Mouse (Mus musculus) intestine, postnatal 0 days (tissue): ENCODE data around the gene Srr. TPM values are rescaled to one million over a fixed set of nuclear protein-coding genes. Genes with fewer than 3 reads are reported as not detected.

Experiments used
- ATAC-seq: fragments of 200-750 bp; cut with Nextera tagmentation; 2 replicates; pipeline ENCODE4 v1.8.0; 2017; ENCODE audit warnings: mild to moderate bottlenecking, moderate TSS enrichment, moderate library complexity
- H3K27ac ChIP-seq: fragments of 300-500 bp; sonication (generic); 2 replicates; pipeline ENCODE4 v1.5.1; 2014; ENCODE audit warnings: mild to moderate bottlenecking, low read depth, low read length, moderate library complexity
- H3K27me3 ChIP-seq: fragments of 300-500 bp; sonication (generic); replicated peaks from 2 replicates; pipeline ENCODE4 v1.6.1; 2014; ENCODE audit warnings: low read length, mixed read lengths; ENCODE audit not compliant: control insufficient read depth, insufficient read depth
- H3K36me3 ChIP-seq: fragments of 300-500 bp; sonication (generic); 2 replicates; pipeline ENCODE4 v1.6.1; 2014; ENCODE audit warnings: mild to moderate bottlenecking, moderate library complexity; ENCODE audit not compliant: control insufficient read depth, insufficient read depth
- H3K4me1 ChIP-seq: fragments of 300-500 bp; sonication (generic); replicated peaks from 2 replicates; pipeline ENCODE4 v1.6.1; 2014; ENCODE audit warnings: antibody characterized with exemption, low read length, mixed read lengths; ENCODE audit not compliant: control insufficient read depth, insufficient read depth
- H3K4me2 ChIP-seq: fragments of 300-500 bp; sonication (generic); replicated peaks from 2 replicates; pipeline ENCODE4 v1.6.1; 2014; ENCODE audit warnings: low read depth, mild to moderate bottlenecking, moderate library complexity
- H3K4me3 ChIP-seq: fragments of 300-500 bp; sonication (generic); 2 replicates; pipeline ENCODE4 v1.5.1; 2014; ENCODE audit warnings: low read depth, low read length
- H3K9ac ChIP-seq: fragments of 300-500 bp; sonication (generic); 2 replicates; pipeline ENCODE4 v1.6.1; 2014; ENCODE audit warnings: mild to moderate bottlenecking, low read depth, low read length
- H3K9me3 ChIP-seq: fragments of 300-500 bp; sonication (generic); 2 replicates; pipeline ENCODE4 v1.6.1; 2016; ENCODE audit warnings: mixed run types; ENCODE audit not compliant: control insufficient read depth
- CTCF ChIP-seq: sonication (generic); IDR thresholded peaks from 2 replicates; pipeline ENCODE4 v1.5.1; 2016; ENCODE audit warnings: low read depth, mild to moderate bottlenecking, control low read depth, antibody characterized with exemption, moderate library complexity
- WGBS: fragments of 180-500 bp; shearing (Covaris S2); extraction: QIAGEN DNeasy Blood & Tissue Kit; methylation state at CpG from one replicate; pipeline ENCODE4 v1.1.7; 2014; 5-methylcytosine and 5-hydroxymethylcytosine counted together
- polyA plus RNA-seq: library from polyadenylated mRNA; unstranded; fragments of >200 nt; fragmentation: Nextera tagmentation; extraction: Ambion mirVana; gene quantifications from 2 replicates; pipeline ENCODE4 v1.2.1, GENCODE M21; 2015

Srr gene
- polyA plus RNA-seq = 20.3 and 22.4 TPM in 2 replicates

DNA sequence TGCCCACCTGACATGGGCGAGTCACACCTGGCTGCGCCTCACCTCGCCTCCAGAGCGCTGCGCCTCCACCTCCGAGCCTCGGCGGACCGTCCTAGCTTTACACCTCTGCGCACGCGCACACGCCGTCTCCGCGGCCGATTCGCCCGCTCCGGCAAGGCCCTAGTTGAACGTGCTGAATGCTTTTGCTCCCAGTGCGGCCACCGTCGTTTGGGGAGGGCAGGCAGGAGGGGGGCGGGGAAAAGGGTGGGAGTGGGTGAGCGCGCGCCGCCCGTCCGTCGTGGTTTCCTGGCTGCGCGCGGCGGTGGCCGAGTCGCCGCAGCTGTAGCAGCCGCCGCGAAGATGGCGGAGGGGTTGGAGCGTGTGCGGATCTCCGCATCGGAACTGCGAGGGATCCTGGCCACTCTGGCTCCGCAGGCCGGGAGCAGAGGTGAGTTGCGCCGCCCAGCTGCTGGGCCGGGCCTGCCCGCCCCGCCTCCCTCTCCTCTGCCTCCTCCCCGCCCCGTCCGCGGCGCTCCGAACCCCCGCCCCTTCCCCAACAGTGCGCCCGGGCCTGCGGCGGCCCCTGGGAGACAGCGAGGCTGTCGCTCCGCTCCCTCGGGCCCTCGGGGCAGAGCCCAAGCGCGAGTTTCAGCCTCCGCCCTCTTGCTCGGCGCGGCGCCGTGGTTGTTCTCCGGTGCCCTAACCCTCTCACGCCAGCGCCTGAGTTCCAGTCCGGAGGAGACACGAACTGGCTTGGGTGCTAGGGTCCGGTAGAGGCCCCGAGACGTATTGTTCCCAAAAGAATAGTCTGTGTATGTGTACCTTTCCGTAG, at the start of gene Srr, which contains the start of gene Smg6:
Gene Srr (minus strand): TSS at position 372 of the 811 bp plus-strand sequence.
Gene Smg6 (plus strand): TSS at position 247 of the 811 bp plus-strand sequence.
- H3K4me1 ChIP-seq = no peaks in the 10 kb centered on the region; the same call in 1 of the 2 replicates
- H3K4me3 ChIP-seq = peak within 1 kb of the TSS; percentile 93
- H3K36me3 ChIP-seq = peaks cover 16% of the 10 kb centered on the region
- no peaks in the 10 kb centered on the region for H3K27me3 ChIP-seq
- ATAC-seq = peak; percentile 91
- peak within 1 kb of the TSS; percentile 98 for H3K27ac ChIP-seq
- TF ChIP-seq CTCF = peak; percentile 22; the same call in 1 of the 2 replicates
- peak within 1 kb of the TSS; percentile 91 for H3K9ac ChIP-seq
- H3K9me3 ChIP-seq = no peaks in the 10 kb centered on the region
- WGBS = under 1% methylated on average over 83 of the region's 88 CpGs
- peak within 1 kb of the TSS; percentile 72 for H3K4me2 ChIP-seq

- H3K4me2 ChIP-seq = no peak overlapping the region
- no peaks in the 10 kb centered on the region for H3K4me1 ChIP-seq
- no peaks in the 10 kb centered on the region for H3K9me3 ChIP-seq
- H3K4me3 ChIP-seq = no peak overlapping the region
- no peak for ATAC-seq
- no peaks in the 10 kb centered on the region for H3K36me3 ChIP-seq
- no peak for TF ChIP-seq CTCF
- no peak overlapping the region for H3K9ac ChIP-seq
- H3K27ac ChIP-seq = no peak overlapping the region
- H3K27me3 ChIP-seq = no peaks in the 10 kb centered on the region
Observed at GRCm38 (mm10) chr11:74974615-74975014, 48.9 kb upstream of the Srr start.

DNA sequence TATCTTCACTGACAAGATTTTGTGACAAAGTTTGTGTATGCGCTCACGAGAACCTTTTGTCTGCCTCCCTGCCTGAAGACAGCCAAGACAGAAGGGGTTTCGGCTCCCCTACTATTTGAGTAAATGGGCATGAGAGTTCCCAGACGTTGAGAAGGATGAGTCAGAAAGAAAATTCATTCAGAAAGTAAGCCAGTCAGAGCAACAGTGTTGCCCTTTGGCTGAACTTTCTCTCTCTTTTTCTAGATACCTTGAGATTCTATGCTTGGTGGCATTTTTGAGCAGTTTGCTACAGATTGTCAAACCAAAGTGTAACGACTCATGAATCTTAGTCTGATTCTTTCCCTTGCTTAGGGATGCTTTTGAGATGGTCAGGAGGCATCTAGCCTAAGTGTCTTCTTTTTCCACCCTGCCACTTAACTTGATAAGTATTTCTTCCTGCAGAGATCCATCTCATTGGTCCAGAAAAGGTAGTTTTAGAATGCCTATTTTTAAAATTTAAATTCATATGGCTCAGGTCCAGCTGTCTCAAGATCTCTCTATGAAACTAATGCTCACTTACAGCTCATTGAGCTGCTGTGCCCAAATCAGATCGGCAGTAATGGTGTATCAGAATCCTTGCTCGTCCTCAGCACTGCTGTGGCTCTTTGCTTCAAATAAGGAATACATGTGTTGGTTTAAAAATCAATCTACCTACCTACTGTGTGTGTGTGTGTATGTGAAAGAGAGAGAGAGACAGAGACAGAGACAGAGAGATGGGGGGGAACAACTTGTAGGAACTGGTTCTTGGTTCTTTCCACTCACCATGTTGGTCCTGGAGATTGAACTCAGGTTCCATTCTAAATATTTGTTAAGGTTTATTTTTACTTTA, 47.8 kb upstream of the Srr start:
- no peak for ATAC-seq
- 83% methylated on average over 7 of the region's 7 CpGs for WGBS
- Histone ChIP-seq H3K27me3 (no peaks in the 10 kb centered on the region), H3K4me1 (no peaks in the 10 kb centered on the region), H3K27ac (no peak overlapping the region), H3K4me3 (no peak overlapping the region), H3K9me3 (no peaks in the 10 kb centered on the region), H3K36me3 (no peaks in the 10 kb centered on the region), H3K9ac (no peak overlapping the region), H3K4me2 (no peak overlapping the region)
- TF ChIP-seq CTCF = no peak

- Histone ChIP-seq H3K4me3 (no peak overlapping the region), H3K9ac (no peak overlapping the region), H3K27me3 (no peaks in the 10 kb centered on the region), H3K4me1 (no peaks in the 10 kb centered on the region), H3K9me3 (no peaks in the 10 kb centered on the region), H3K27ac (no peak overlapping the region), H3K36me3 (peaks cover 3% of the 10 kb centered on the region; the same call in 1 of the 2 replicates), H3K4me2 (no peak overlapping the region)
- no peak for ATAC-seq
- WGBS = 83% methylated on average over 3 of the region's 3 CpGs
- no peak for TF ChIP-seq CTCF
Observed at GRCm38 (mm10) chr11:74965516-74965915, 39.8 kb upstream of the Srr start.

DNA sequence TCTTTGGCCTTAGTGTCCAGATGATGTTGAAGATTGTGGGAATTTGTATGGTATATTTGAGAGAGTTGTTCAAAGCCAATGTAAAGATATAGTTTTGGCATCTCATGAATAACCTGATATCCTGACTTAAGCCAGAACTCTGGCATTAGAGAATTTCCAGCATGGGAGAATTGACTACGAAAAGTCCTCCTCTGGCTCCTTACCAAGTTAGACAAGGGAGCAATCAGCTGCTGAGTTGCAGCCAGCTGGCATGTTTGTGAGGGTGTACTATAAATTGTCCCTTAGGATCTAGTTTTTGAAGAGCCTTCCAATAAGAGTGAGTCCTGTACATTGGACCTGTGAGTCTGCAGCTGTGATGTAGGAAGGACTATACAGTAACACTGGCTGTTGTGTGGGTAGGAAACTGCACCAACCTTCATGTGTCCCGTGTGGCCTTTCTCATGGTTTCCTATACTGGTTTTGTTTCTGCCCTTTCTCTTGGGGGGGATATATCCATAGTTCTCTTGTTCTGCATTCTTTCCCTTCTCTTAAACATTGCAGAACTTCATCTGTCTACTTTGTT, 37.2 kb upstream of the Srr start:
- H3K36me3 ChIP-seq = peaks cover 3% of the 10 kb centered on the region; the same call in 1 of the 2 replicates
- TF ChIP-seq CTCF = no peak
- no peaks in the 10 kb centered on the region for H3K27me3 ChIP-seq
- H3K4me3 ChIP-seq = no peak overlapping the region
- no peaks in the 10 kb centered on the region for H3K9me3 ChIP-seq
- H3K27ac ChIP-seq = no peak overlapping the region
- H3K9ac ChIP-seq = no peak overlapping the region
- 70% methylated on average over 2 of the region's 2 CpGs for WGBS
- H3K4me1 ChIP-seq = peaks cover 2% of the 10 kb centered on the region
- H3K4me2 ChIP-seq = no peak overlapping the region
- ATAC-seq = no peak

- Histone ChIP-seq H3K4me3 (no peak overlapping the region), H3K4me2 (no peak overlapping the region), H3K9ac (no peak overlapping the region), H3K4me1 (peaks cover 5% of the 10 kb centered on the region), H3K27ac (peak overlapping the region; percentile 9; the same call in 1 of the 2 replicates), H3K27me3 (no peaks in the 10 kb centered on the region), H3K9me3 (no peaks in the 10 kb centered on the region), H3K36me3 (peaks cover 3% of the 10 kb centered on the region)
- 0 out of 2 replicates have a peak, but pooled peaks have one; percentile 53 for ATAC-seq
- no peak for TF ChIP-seq CTCF
Observed at GRCm38 (mm10) chr11:74961953-74962352, 36.2 kb upstream of the Srr start.
